Mouse (Mus musculus): ENCODE measurements around the gene Tns4. TPM values are rescaled to one million over a fixed set of nuclear protein-coding genes. Genes with fewer than 3 reads are reported as not detected.

The Tns4 gene
- total RNA-seq, 1 experiment: 1.2 TPM

GRCm38 (mm10) chr11:99023094-99023493 is 66.0 kb downstream of the Tns4 start:
- Histone ChIP-seq H3K4me3 (ENCODE audit: insufficient read depth in 1 of 2, low read depth in 1 of 2, low read length in 2 of 2, poor library complexity in 1 of 2, severe bottlenecking in 1 of 2) (peak overlapping the region; percentile 88 to 98), H3K36me3 (ENCODE audit: control insufficient read depth, insufficient read depth, low read length, poor library complexity, severe bottlenecking) (peaks cover 27% of the 10 kb centered on the region), H3K4me1 (ENCODE audit: control insufficient read depth in 2 of 2, insufficient read depth in 2 of 2, low read length in 2 of 2, poor library complexity in 1 of 2) (peaks cover 2 to 5% of the 10 kb centered on the region in 2 experiments; a peak in 1 of 4 replicates), H3K9ac (ENCODE audit: insufficient read depth, low read depth, low read length, poor library complexity, severe bottlenecking) (peak overlapping the region; percentile 95), H3K27ac (ENCODE audit: insufficient read depth, low read depth, low read length, poor library complexity, severe bottlenecking) (no peak overlapping the region), H3K9me3 (ENCODE audit: control insufficient read depth, insufficient read depth, low read depth, low read length) (no peaks in the 10 kb centered on the region)
- TF ChIP-seq MAFK (IDR thresholded peaks at IDR 0.05; ENCODE audit: insufficient read depth, low read depth, low read length) (no peak), CHD2 (IDR thresholded peaks at IDR 0.05; ENCODE audit: low read depth, low read length) (no peak), HCFC1 (IDR thresholded peaks at IDR 0.05; ENCODE audit: borderline replicate concordance, insufficient read depth, low read length) (no peak), ZNF384 (IDR thresholded peaks at IDR 0.05; ENCODE audit: low read depth, low read length) (no peak), ZC3H11A (IDR thresholded peaks at IDR 0.05; ENCODE audit: borderline replicate concordance, low read depth, low read length) (no peak)
- no peak for DNase-seq (ENCODE audit: low read depth, low spot score)
- in situ Hi-C loops (cut with MboI; ENCODE audit: low sequenced_read_pairs in 2 of 2, unreplicated experiment in 2 of 2): loop anchor here in 1 of 2 experiments (25.0 kb wide), 2 partner anchors 786 to 1861 kb away; partner anchors contain the start of gene Tbkbp1

- Histone ChIP-seq H3K9ac (ENCODE audit: insufficient read depth, low read depth, low read length, poor library complexity, severe bottlenecking) (peak overlapping the region; percentile 57; the same call in 1 of the 2 replicates), H3K9me3 (ENCODE audit: control insufficient read depth, insufficient read depth, low read depth, low read length) (no peaks in the 10 kb centered on the region), H3K4me3 (ENCODE audit: insufficient read depth in 1 of 2, low read depth in 1 of 2, low read length in 2 of 2, poor library complexity in 1 of 2, severe bottlenecking in 1 of 2) (peak overlapping the region; percentile 54 to 98), H3K36me3 (ENCODE audit: control insufficient read depth, insufficient read depth, low read length, poor library complexity, severe bottlenecking) (peaks cover 33% of the 10 kb centered on the region), H3K4me1 (ENCODE audit: control insufficient read depth in 2 of 2, insufficient read depth in 2 of 2, low read length in 2 of 2, poor library complexity in 1 of 2) (peaks cover 2 to 5% of the 10 kb centered on the region in 2 experiments; a peak in 1 of 4 replicates), H3K27ac (ENCODE audit: insufficient read depth, low read depth, low read length, poor library complexity, severe bottlenecking) (no peak overlapping the region)
- in situ Hi-C loops (cut with MboI; ENCODE audit: low sequenced_read_pairs in 2 of 2, unreplicated experiment in 2 of 2): loop anchor here in 1 of 2 experiments (25.0 kb wide), 2 partner anchors 785 to 1860 kb away; partner anchors contain the start of gene Tbkbp1
- no peak for DNase-seq (ENCODE audit: low read depth, low spot score)
- TF ChIP-seq ZC3H11A (IDR thresholded peaks at IDR 0.05; ENCODE audit: borderline replicate concordance, low read depth, low read length) (no peak), HCFC1 (IDR thresholded peaks at IDR 0.05; ENCODE audit: borderline replicate concordance, insufficient read depth, low read length) (no peak), MAFK (IDR thresholded peaks at IDR 0.05; ENCODE audit: insufficient read depth, low read depth, low read length) (no peak), CHD2 (IDR thresholded peaks at IDR 0.05; ENCODE audit: low read depth, low read length) (no peak), ZNF384 (IDR thresholded peaks at IDR 0.05; ENCODE audit: low read depth, low read length) (no peak)
These were observed 66.6 kb downstream of the Tns4 start for GRCm38 (mm10) chr11:99022384-99022933.

- peaks cover 0 to 3% of the 10 kb centered on the region in 2 experiments; a peak in 1 of 4 replicates for H3K4me1 ChIP-seq (ENCODE audit: control insufficient read depth in 2 of 2, insufficient read depth in 2 of 2, low read length in 2 of 2, poor library complexity in 1 of 2)
- TF ChIP-seq CHD2 (IDR thresholded peaks at IDR 0.05; ENCODE audit: low read depth, low read length): no peak
- no peak for TF ChIP-seq ZC3H11A (IDR thresholded peaks at IDR 0.05; ENCODE audit: borderline replicate concordance, low read depth, low read length)
- TF ChIP-seq MAFK (IDR thresholded peaks at IDR 0.05; ENCODE audit: insufficient read depth, low read depth, low read length): no peak
- TF ChIP-seq ZNF384 (IDR thresholded peaks at IDR 0.05; ENCODE audit: low read depth, low read length): no peak
- no peak for TF ChIP-seq HCFC1 (IDR thresholded peaks at IDR 0.05; ENCODE audit: borderline replicate concordance, insufficient read depth, low read length)
- DNase-seq (ENCODE audit: low read depth, low spot score): no peak
These were observed 69.3 kb downstream of the Tns4 start for GRCm38 (mm10) chr11:99019844-99020243.

More at GRCm38 (mm10) chr11:99019844-99020243, 69.3 kb downstream of the Tns4 start:
- Histone ChIP-seq H3K36me3 (ENCODE audit: control insufficient read depth, insufficient read depth, low read length, poor library complexity, severe bottlenecking) (peaks cover 47% of the 10 kb centered on the region), H3K9ac (ENCODE audit: insufficient read depth, low read depth, low read length, poor library complexity, severe bottlenecking) (no peak overlapping the region), H3K9me3 (ENCODE audit: control insufficient read depth, insufficient read depth, low read depth, low read length) (no peaks in the 10 kb centered on the region), H3K27ac (ENCODE audit: insufficient read depth, low read depth, low read length, poor library complexity, severe bottlenecking) (no peak overlapping the region), H3K4me3 (ENCODE audit: insufficient read depth in 1 of 2, low read depth in 1 of 2, low read length in 2 of 2, poor library complexity in 1 of 2, severe bottlenecking in 1 of 2) (no peak overlapping the region)
- in situ Hi-C loops (cut with MboI; ENCODE audit: low sequenced_read_pairs in 2 of 2, unreplicated experiment in 2 of 2): loop anchor here in 1 of 2 experiments (25.0 kb wide), 2 partner anchors 783 to 1858 kb away; partner anchors contain the start of gene Tbkbp1

Other genes with a start within 250 kb of the Tns4 start
- gene Wipf2, start 225.7 kb downstream of the Tns4 start, total RNA-seq (2012; rRNA removed): 4.7 and 5.8 TPM in 2 replicates
- gene Cdc6, start 181.5 kb downstream of the Tns4 start, total RNA-seq (2012; rRNA removed): 32.7 and 51.3 TPM in 2 replicates
- gene Rara, start 161.5 kb downstream of the Tns4 start, total RNA-seq (2012; rRNA removed): 25.8 and 30.1 TPM in 2 replicates
- gene Gjd3, start 106.3 kb downstream of the Tns4 start, total RNA-seq (2012; rRNA removed): 0.27 and 1.7 TPM in 2 replicates
- gene Top2a, start 65.1 kb downstream of the Tns4 start, total RNA-seq (2012; rRNA removed): 353 and 381 TPM in 2 replicates
- 31.5 and 38.8 TPM in 2 replicates for gene Igfbp4, start 48.1 kb downstream of the Tns4 start, total RNA-seq (2012; rRNA removed)
- gene Ccr7, start 65.8 kb upstream of the Tns4 start, total RNA-seq (2012; rRNA removed): 0.58 and 1.4 TPM in 2 replicates
- 85.4 and 130 TPM in 2 replicates for gene Smarce1, start 141.7 kb upstream of the Tns4 start, total RNA-seq (2012; rRNA removed)
- 0.11 and 0.22 TPM in 2 replicates for gene Krt222, start 154.8 kb upstream of the Tns4 start, total RNA-seq (2012; rRNA removed)
- gene Krt24, start 196.0 kb upstream of the Tns4 start, total RNA-seq (2012; rRNA removed): not detected in 2 replicates
- gene Krt25, start 233.6 kb upstream of the Tns4 start, total RNA-seq (2012; rRNA removed): not detected in 2 replicates
- gene Krt26, start 248.7 kb upstream of the Tns4 start, total RNA-seq (2012; rRNA removed): not detected in 2 replicates

Measured in ES-E14 (cell line).